Mouse (Mus musculus): Measurements from ENCODE around the gene H2afv. TPM values are rescaled to one million over a fixed set of nuclear protein-coding genes. Genes with fewer than 3 reads are reported as not detected.

H2afv gene
- polyA plus RNA-seq, 1 experiment: 178 TPM

DNA sequence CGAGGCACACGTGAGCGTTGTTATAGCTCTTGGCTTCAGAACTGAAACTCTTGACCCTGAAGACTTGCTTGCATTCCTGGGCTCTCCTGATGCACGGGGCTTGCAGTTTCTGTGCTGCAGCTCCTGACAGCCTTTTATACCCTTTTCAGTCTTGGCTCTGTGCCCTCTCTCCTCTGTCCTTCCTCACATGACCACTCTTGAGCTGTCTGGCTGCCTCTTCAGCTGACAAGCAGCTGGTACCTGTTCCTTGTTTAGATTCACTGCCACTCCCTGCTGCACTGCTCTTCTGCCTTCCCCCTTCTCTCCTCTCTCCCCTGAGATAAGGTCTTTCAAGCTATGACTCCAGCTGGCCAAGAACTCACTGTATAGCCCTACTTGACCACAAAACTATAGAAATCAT lies 3.2 kb upstream of the H2afv start:
- Histone ChIP-seq H3K36me3 (ENCODE audit: control insufficient read depth, insufficient read depth, low read length) (no peaks in the 10 kb centered on the region), H3K4me3 (ENCODE audit: control insufficient read depth, insufficient read depth, low read length) (no peak overlapping the region), H3K27ac (ENCODE audit: control insufficient read depth, insufficient read depth, low read length) (no peak overlapping the region), H3K27me3 (ENCODE audit: control insufficient read depth, insufficient read depth, low read length) (no peaks in the 10 kb centered on the region), H3K4me1 (replicated peaks; ENCODE audit: control insufficient read depth, insufficient read depth, low read length) (no peaks in the 10 kb centered on the region)
- TF ChIP-seq CTCF (IDR thresholded peaks at IDR 0.05; ENCODE audit: borderline replicate concordance, control insufficient read depth, extremely low read depth, insufficient read depth, low read length, poor library complexity): no peak
- 98% methylated on average over 4 of the region's 4 CpGs for WGBS
- no peak for DNase-seq

DNA sequence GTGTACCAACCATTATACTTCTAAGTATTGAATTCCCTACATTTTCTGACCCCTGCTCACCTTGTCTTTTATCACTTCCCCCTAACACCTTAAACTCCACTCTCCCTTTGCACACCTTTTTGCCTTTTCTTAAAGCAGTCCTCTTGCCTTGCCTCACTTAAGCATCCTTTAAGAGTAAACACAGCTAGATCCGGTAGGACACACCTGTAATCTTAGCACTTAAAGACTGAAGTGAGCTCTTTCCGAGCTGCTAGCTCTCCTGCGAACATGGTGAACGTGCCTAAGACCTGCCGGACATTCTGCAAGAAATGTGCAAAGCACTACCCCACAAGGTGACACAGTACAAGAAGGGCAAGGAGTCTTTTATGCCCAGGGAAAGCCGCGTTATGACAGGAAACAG lies 1.7 kb upstream of the H2afv start:
- H3K27ac ChIP-seq (ENCODE audit: control insufficient read depth, insufficient read depth, low read length): no peak overlapping the region
- 0 out of 2 replicates have a peak, but pooled peaks cover 3% of the 10 kb centered on the region for H3K36me3 ChIP-seq (ENCODE audit: control insufficient read depth, insufficient read depth, low read length)

GRCm38 (mm10) chr11:6445441-6445840 lies 1.2 kb upstream of the H2afv start:
- Histone ChIP-seq H3K27ac (ENCODE audit: control insufficient read depth, insufficient read depth, low read length) (no peak overlapping the region), H3K27me3 (ENCODE audit: control insufficient read depth, insufficient read depth, low read length) (no peaks in the 10 kb centered on the region), H3K4me1 (replicated peaks; ENCODE audit: control insufficient read depth, insufficient read depth, low read length) (no peaks in the 10 kb centered on the region), H3K36me3 (ENCODE audit: control insufficient read depth, insufficient read depth, low read length) (0 out of 2 replicates have a peak, but pooled peaks cover 3% of the 10 kb centered on the region), H3K4me3 (ENCODE audit: control insufficient read depth, insufficient read depth, low read length) (no peak overlapping the region)
- TF ChIP-seq POLR2A (IDR thresholded peaks at IDR 0.05; ENCODE audit: control insufficient read depth, extremely low read depth, insufficient read depth, low read length, poor library complexity) (no peak), CTCF (IDR thresholded peaks at IDR 0.05; ENCODE audit: borderline replicate concordance, control insufficient read depth, extremely low read depth, insufficient read depth, low read length, poor library complexity) (no peak)
- WGBS: 95% methylated on average over 4 of the region's 4 CpGs
- DNase-seq: no peak

More for the DNA sequence above, 1.7 kb upstream of the H2afv start:
- TF ChIP-seq POLR2A (IDR thresholded peaks at IDR 0.05; ENCODE audit: control insufficient read depth, extremely low read depth, insufficient read depth, low read length, poor library complexity) (no peak), CTCF (IDR thresholded peaks at IDR 0.05; ENCODE audit: borderline replicate concordance, control insufficient read depth, extremely low read depth, insufficient read depth, low read length, poor library complexity) (no peak)
- H3K4me3 ChIP-seq (ENCODE audit: control insufficient read depth, insufficient read depth, low read length): no peak overlapping the region
- H3K4me1 ChIP-seq (replicated peaks; ENCODE audit: control insufficient read depth, insufficient read depth, low read length): no peaks in the 10 kb centered on the region
- WGBS: 93% methylated on average over 7 of the region's 7 CpGs
- DNase-seq: no peak
- no peaks in the 10 kb centered on the region for H3K27me3 ChIP-seq (ENCODE audit: control insufficient read depth, insufficient read depth, low read length)

GRCm38 (mm10) chr11:6443727-6444076 lies 541 bp downstream of the H2afv start:
- Histone ChIP-seq H3K4me1 (replicated peaks; ENCODE audit: control insufficient read depth, insufficient read depth, low read length) (no peaks in the 10 kb centered on the region), H3K27ac (ENCODE audit: control insufficient read depth, insufficient read depth, low read length) (no peak overlapping the region), H3K4me3 (ENCODE audit: control insufficient read depth, insufficient read depth, low read length) (peak overlapping the region; percentile 68), H3K36me3 (ENCODE audit: control insufficient read depth, insufficient read depth, low read length) (peaks cover 6% of the 10 kb centered on the region; the same call in 1 of the 2 replicates), H3K27me3 (ENCODE audit: control insufficient read depth, insufficient read depth, low read length) (no peaks in the 10 kb centered on the region)
- under 1% methylated on average over 10 of the region's 10 CpGs for WGBS
- TF ChIP-seq CTCF (IDR thresholded peaks at IDR 0.05; ENCODE audit: borderline replicate concordance, control insufficient read depth, extremely low read depth, insufficient read depth, low read length, poor library complexity) (no peak), POLR2A (IDR thresholded peaks at IDR 0.05; ENCODE audit: control insufficient read depth, extremely low read depth, insufficient read depth, low read length, poor library complexity) (no peak)
- no peak for DNase-seq

DNA sequence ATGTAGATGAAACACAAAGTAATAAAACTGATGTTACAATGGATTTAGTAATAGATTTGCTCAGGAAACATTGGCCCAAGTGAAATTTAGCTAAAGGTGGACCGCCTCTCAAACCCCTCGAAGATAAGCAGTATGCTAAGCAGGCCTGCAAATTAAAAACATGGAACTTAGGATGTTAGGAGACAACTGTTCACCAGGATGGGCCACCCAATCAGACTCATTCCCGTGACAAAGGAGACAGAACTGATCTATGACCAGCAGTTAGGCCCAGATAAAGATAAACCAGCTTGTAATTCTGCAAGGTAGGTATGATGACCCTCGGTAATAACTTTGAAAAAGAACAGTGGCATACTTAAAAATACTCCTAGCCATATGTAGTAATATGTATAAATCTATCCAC lies 1.1 kb downstream of the H2afv start:
- peaks cover 11% of the 10 kb centered on the region for H3K36me3 ChIP-seq (ENCODE audit: control insufficient read depth, insufficient read depth, low read length)
- 45% methylated on average over 4 of the region's 4 CpGs for WGBS
- no peaks in the 10 kb centered on the region for H3K4me1 ChIP-seq (replicated peaks; ENCODE audit: control insufficient read depth, insufficient read depth, low read length)
- H3K27me3 ChIP-seq (ENCODE audit: control insufficient read depth, insufficient read depth, low read length): no peaks in the 10 kb centered on the region
- no peak overlapping the region for H3K27ac ChIP-seq (ENCODE audit: control insufficient read depth, insufficient read depth, low read length)
- TF ChIP-seq CTCF (IDR thresholded peaks at IDR 0.05; ENCODE audit: borderline replicate concordance, control insufficient read depth, extremely low read depth, insufficient read depth, low read length, poor library complexity) (no peak), POLR2A (IDR thresholded peaks at IDR 0.05; ENCODE audit: control insufficient read depth, extremely low read depth, insufficient read depth, low read length, poor library complexity) (no peak)
- H3K4me3 ChIP-seq (ENCODE audit: control insufficient read depth, insufficient read depth, low read length): no peak overlapping the region
- DNase-seq: no peak

DNA sequence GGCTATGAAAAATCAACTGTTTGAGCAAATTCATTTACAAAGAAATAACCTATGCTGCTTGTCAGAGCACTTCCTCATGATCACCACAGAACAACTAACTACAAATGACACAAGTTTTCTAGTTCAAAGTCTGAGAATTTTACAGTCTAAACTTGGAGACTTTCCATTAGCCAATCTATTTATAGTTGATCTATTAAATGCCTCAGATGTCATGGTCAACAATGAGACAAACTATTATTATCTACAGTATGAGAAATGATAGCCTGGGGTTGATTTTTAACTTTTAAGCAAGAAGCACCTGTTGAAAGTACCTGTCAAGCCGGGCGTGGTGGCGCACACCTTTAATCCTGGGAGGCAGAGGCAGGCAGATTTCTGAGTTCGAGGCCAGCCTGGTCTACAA lies 1.7 kb downstream of the H2afv start:
- Histone ChIP-seq H3K4me1 (replicated peaks; ENCODE audit: control insufficient read depth, insufficient read depth, low read length) (no peaks in the 10 kb centered on the region), H3K27me3 (ENCODE audit: control insufficient read depth, insufficient read depth, low read length) (no peaks in the 10 kb centered on the region), H3K4me3 (ENCODE audit: control insufficient read depth, insufficient read depth, low read length) (no peak overlapping the region), H3K36me3 (ENCODE audit: control insufficient read depth, insufficient read depth, low read length) (peaks cover 17% of the 10 kb centered on the region), H3K27ac (ENCODE audit: control insufficient read depth, insufficient read depth, low read length) (no peak overlapping the region)
- no peak for DNase-seq
- WGBS: 96% methylated on average over 4 of the region's 4 CpGs
- TF ChIP-seq CTCF (IDR thresholded peaks at IDR 0.05; ENCODE audit: borderline replicate concordance, control insufficient read depth, extremely low read depth, insufficient read depth, low read length, poor library complexity) (no peak), POLR2A (IDR thresholded peaks at IDR 0.05; ENCODE audit: control insufficient read depth, extremely low read depth, insufficient read depth, low read length, poor library complexity) (no peak)

- Histone ChIP-seq H3K4me3 (ENCODE audit: control insufficient read depth, insufficient read depth, low read length) (no peak overlapping the region), H3K4me1 (replicated peaks; ENCODE audit: control insufficient read depth, insufficient read depth, low read length) (no peaks in the 10 kb centered on the region), H3K27ac (ENCODE audit: control insufficient read depth, insufficient read depth, low read length) (no peak overlapping the region), H3K27me3 (ENCODE audit: control insufficient read depth, insufficient read depth, low read length) (no peaks in the 10 kb centered on the region), H3K36me3 (ENCODE audit: control insufficient read depth, insufficient read depth, low read length) (peaks cover 35% of the 10 kb centered on the region)
- DNase-seq: no peak
- TF ChIP-seq POLR2A (IDR thresholded peaks at IDR 0.05; ENCODE audit: control insufficient read depth, extremely low read depth, insufficient read depth, low read length, poor library complexity) (no peak), CTCF (IDR thresholded peaks at IDR 0.05; ENCODE audit: borderline replicate concordance, control insufficient read depth, extremely low read depth, insufficient read depth, low read length, poor library complexity) (no peak)
- WGBS: 98% methylated on average over 4 of the region's 4 CpGs
Observed at GRCm38 (mm10) chr11:6440171-6440570, 4.1 kb downstream of the H2afv start.
